Mouse (Mus musculus): ENCODE measurements around the gene Pabpc5. TPM values are rescaled to one million over a fixed set of nuclear protein-coding genes. Genes with fewer than 3 reads are reported as not detected.

Gene Pabpc5
- total RNA-seq (2017): 0.12 and 0.23 TPM in 2 replicates

GRCm38 (mm10) chrX:119927081-119927571 lies at the start of gene Pabpc5:
Gene Pabpc5, plus strand, starts transcription at chrX:119927196.
- no peak for ATAC-seq (ENCODE audit: extremely low read depth, insufficient number of reproducible peaks, low FRiP score, poor library complexity, severe bottlenecking)

- no peak for ATAC-seq (ENCODE audit: extremely low read depth, insufficient number of reproducible peaks, low FRiP score, poor library complexity, severe bottlenecking)
Observed at GRCm38 (mm10) chrX:119886957-119887593, 39.9 kb upstream of the Pabpc5 start.

GRCm38 (mm10) chrX:119888326-119888920 lies 38.6 kb upstream of the Pabpc5 start:
- ATAC-seq (ENCODE audit: extremely low read depth, insufficient number of reproducible peaks, low FRiP score, poor library complexity, severe bottlenecking): no peak

- no peak for ATAC-seq (ENCODE audit: extremely low read depth, insufficient number of reproducible peaks, low FRiP score, poor library complexity, severe bottlenecking)
Observed at GRCm38 (mm10) chrX:119927852-119928251, 856 bp downstream of the Pabpc5 start.

Measured in neutrophil, adult 5-6 weeks (primary cell).